15 mouse cellular contexts compared by ENCODE assay signal in genomic region chr6:55063793-55064476, GRCm38 (mm10). TPM values are rescaled to one million over a fixed set of nuclear protein-coding genes. Genes with fewer than 3 reads are reported as not detected.
A peak's percentile ranks its signal among the peaks of the same experiment; 100 is the strongest.
DNase-seq lines count a peak whose midpoint lies in the region; ATAC-seq and TF ChIP-seq lines count a peak whose summit lies in the region.
"Had no signal": no experiment of that assay in that cellular context is flagged by ENCODE, and none has a peak within 500 bp of the region (broad histone marks: within the 10 kb centered on the region; RNA-seq: fewer than 3 reads in every experiment).

No protein-coding gene starts in this region.

- no peaks in the 10 kb centered on the region for H3K9me3 ChIP-seq in liver, embryonic 12.5 days (replicated peaks)
- H3K9me3 ChIP-seq in liver, embryonic 14.5 days (ENCODE audit: control insufficient read depth, low read length): no peaks in the 10 kb centered on the region
- no peaks in the 10 kb centered on the region for H3K9me3 ChIP-seq in forebrain, embryonic 13.5 days (replicated peaks)
- H3K9me3 ChIP-seq: embryonic facial prominence, embryonic 13.5 days; forebrain, embryonic 12.5 days; heart, embryonic 12.5 days; hindbrain, embryonic 10.5 days had no signal

- H3K27ac ChIP-seq in liver, embryonic 12.5 days: peak overlapping the region; percentile 45; the same call in 1 of the 2 replicates
- H3K27ac ChIP-seq in liver, embryonic 14.5 days: no peak overlapping the region
- no peak overlapping the region for H3K27ac ChIP-seq in forebrain, embryonic 13.5 days
- H3K27ac ChIP-seq: embryonic facial prominence, embryonic 13.5 days; forebrain, embryonic 12.5 days; hindbrain, embryonic 10.5 days; hindbrain, embryonic 14.5 days had no signal

- no peaks in the 10 kb centered on the region for H3K27me3 ChIP-seq in liver, embryonic 12.5 days (replicated peaks)
- H3K27me3 ChIP-seq in liver, embryonic 14.5 days (ENCODE audit: control insufficient read depth, insufficient read depth, low read length): no peaks in the 10 kb centered on the region
- H3K27me3 ChIP-seq in forebrain, embryonic 13.5 days: no peaks in the 10 kb centered on the region
- H3K27me3 ChIP-seq: embryonic facial prominence, embryonic 13.5 days; forebrain, embryonic 12.5 days; heart, embryonic 12.5 days had no signal

- no peak overlapping the region for H3K9ac ChIP-seq in liver, embryonic 12.5 days
- no peak overlapping the region for H3K9ac ChIP-seq in liver, embryonic 14.5 days (replicated peaks)
- no peak overlapping the region for H3K9ac ChIP-seq in forebrain, embryonic 13.5 days
- H3K9ac ChIP-seq: embryonic facial prominence, embryonic 13.5 days; forebrain, embryonic 12.5 days; forebrain, postnatal 0 days; heart, embryonic 12.5 days; hindbrain, embryonic 14.5 days had no signal

- TF ChIP-seq CTCF in liver, embryonic 14.5 days (IDR thresholded peaks at IDR 0.05; ENCODE audit: low read depth): no peak

- peaks cover 17% of the 10 kb centered on the region for H3K4me1 ChIP-seq in liver, embryonic 12.5 days
- H3K4me1 ChIP-seq in liver, embryonic 14.5 days (replicated peaks; ENCODE audit: control insufficient read depth in 2 of 2, insufficient read depth in 2 of 2, low read length in 1 of 2): peaks cover 0 to 7% of the 10 kb centered on the region in 2 experiments; a peak in 1 of 4 replicates
- peaks cover 12% of the 10 kb centered on the region; the same call in 1 of the 2 replicates for H3K4me1 ChIP-seq in forebrain, embryonic 13.5 days
- H3K4me1 ChIP-seq: embryonic facial prominence, embryonic 13.5 days; forebrain, embryonic 12.5 days; heart, embryonic 12.5 days; hindbrain, embryonic 10.5 days had no signal

- no peak overlapping the region for H3K4me3 ChIP-seq in liver, embryonic 12.5 days
- no peak overlapping the region for H3K4me3 ChIP-seq in liver, embryonic 14.5 days (ENCODE audit: insufficient read depth in 1 of 2, low read depth in 2 of 2, low read length in 2 of 2)
- H3K4me3 ChIP-seq in forebrain, embryonic 13.5 days: no peak overlapping the region
- H3K4me3 ChIP-seq: embryonic facial prominence, embryonic 13.5 days; forebrain, embryonic 12.5 days; heart, embryonic 12.5 days; hindbrain, embryonic 10.5 days had no signal

- ATAC-seq in liver, embryonic 12.5 days: peak; percentile 62
- peak; percentile 55; the same call in 1 of the 2 replicates for ATAC-seq in liver, embryonic 14.5 days (ENCODE audit: insufficient read depth)
- ATAC-seq in megakaryocyte-erythroid progenitor cell, adult 5-6 weeks (replicated peaks; ENCODE audit: low FRiP score, low TSS enrichment, poor library complexity, severe bottlenecking): peak; percentile 62
- no peak for ATAC-seq in forebrain, embryonic 13.5 days
- ATAC-seq: forebrain, postnatal 0 days had no signal

- 0 out of 2 replicates have a peak, but pooled peaks have one; percentile 11 for TF ChIP-seq EP300 in liver, embryonic 14.5 days (IDR thresholded peaks at IDR 0.05; ENCODE audit: low read depth)

- WGBS in liver, embryonic 12.5 days (ENCODE audit: insufficient replicate concordance): 48% methylated on average over 9 of the region's 9 CpGs
- WGBS in liver, embryonic 14.5 days (ENCODE audit: insufficient replicate concordance): 41% methylated on average over 9 of the region's 9 CpGs
- 94% methylated on average over 9 of the region's 9 CpGs for WGBS in forebrain, embryonic 13.5 days

- peaks cover 99% of the 10 kb centered on the region for H3K36me3 ChIP-seq in liver, embryonic 12.5 days
- H3K36me3 ChIP-seq in liver, embryonic 14.5 days (replicated peaks; ENCODE audit: control insufficient read depth, insufficient read depth, low read depth): peaks cover 94% of the 10 kb centered on the region
- peaks cover 93% of the 10 kb centered on the region for H3K36me3 ChIP-seq in forebrain, embryonic 13.5 days (ENCODE audit: poor library complexity, severe bottlenecking)

- DNase-seq in liver: no peak
- peak; percentile 39 for DNase-seq in brain, adult 2 months (ENCODE audit: low read depth, low spot score)
- no peak for DNase-seq in liver, embryonic 14.5 days (ENCODE audit: low read depth in 3 of 3, low spot score in 3 of 3)
- DNase-seq in cerebellum, postnatal 36 days: no peak
- DNase-seq: adrenal gland, postnatal 10 days; forebrain, postnatal 0 days; gastrocnemius, postnatal 36 days had no signal

- H3K4me2 ChIP-seq in liver, embryonic 12.5 days: no peak overlapping the region
- H3K4me2 ChIP-seq in liver, embryonic 14.5 days (ENCODE audit: low read depth): no peak overlapping the region
- no peak overlapping the region for H3K4me2 ChIP-seq in forebrain, embryonic 13.5 days
- H3K4me2 ChIP-seq: embryonic facial prominence, embryonic 13.5 days; forebrain, embryonic 12.5 days; heart, embryonic 12.5 days; hindbrain, embryonic 14.5 days had no signal

RNA-seq across cellular contexts. Expression of gene Gars, which starts 26.1 kb away (rescaled TPM):
- 171 and 176 TPM in 2 replicates for polyA plus RNA-seq in liver, embryonic 12.5 days (2016; fragmentation: Nextera tagmentation; extraction: Ambion mirVana)
- 29.4 and 50.9 TPM in 2 replicates for polyA plus RNA-seq in liver, embryonic 14.5 days (2012; rRNA removed)
- 99.3 and 104 TPM in 2 replicates for polyA plus RNA-seq in liver, embryonic 14.5 days (2014; fragmentation: Nextera tagmentation; extraction: Ambion mirVana)
- total RNA-seq in megakaryocyte-erythroid progenitor cell, adult 5-6 weeks (2014; fragmentation: Nextera tagmentation): 115 and 121 TPM in 2 replicates
- total RNA-seq in megakaryocyte-erythroid progenitor cell, adult 5-6 weeks (2017): 175 and 179 TPM in 2 replicates
- 190 and 212 TPM in 2 replicates for polyA plus RNA-seq in forebrain, embryonic 13.5 days (2015; fragmentation: Nextera tagmentation; extraction: Ambion mirVana)
